Mouse (Mus musculus) lung, adult 2 months (tissue): ENCODE measurements at regions not wholly inside any gene's neighbourhood (a gene's known extent, or its start where the extent isn't known, plus 50 kb on each side); places are given as distances from the start of the nearest gene placed in this dataset.

Source experiments
- CTCF ChIP-seq: fragments of 200-500 bp; IDR thresholded peaks from 2 replicates; pipeline ENCODE4 v1.5.1; 2011; ENCODE audit warnings: mild to moderate bottlenecking, low read length, control low read depth; ENCODE audit not compliant: insufficient read depth
- POLR2A ChIP-seq: fragments of 200-500 bp; IDR thresholded peaks from 2 replicates; pipeline ENCODE4 v1.6.1; 2011; ENCODE audit warnings: low read depth, mild to moderate bottlenecking, control low read depth, low read length, borderline replicate concordance; ENCODE audit errors: extremely low read depth

GRCm38 (mm10) chr4:143055371-143055770 lies 157.4 kb downstream of the Prdm2 start:
- TF ChIP-seq POLR2A (no peak), CTCF (no peak)
